9 mouse cellular contexts compared by ENCODE assay signal in the genomic region with DNA sequence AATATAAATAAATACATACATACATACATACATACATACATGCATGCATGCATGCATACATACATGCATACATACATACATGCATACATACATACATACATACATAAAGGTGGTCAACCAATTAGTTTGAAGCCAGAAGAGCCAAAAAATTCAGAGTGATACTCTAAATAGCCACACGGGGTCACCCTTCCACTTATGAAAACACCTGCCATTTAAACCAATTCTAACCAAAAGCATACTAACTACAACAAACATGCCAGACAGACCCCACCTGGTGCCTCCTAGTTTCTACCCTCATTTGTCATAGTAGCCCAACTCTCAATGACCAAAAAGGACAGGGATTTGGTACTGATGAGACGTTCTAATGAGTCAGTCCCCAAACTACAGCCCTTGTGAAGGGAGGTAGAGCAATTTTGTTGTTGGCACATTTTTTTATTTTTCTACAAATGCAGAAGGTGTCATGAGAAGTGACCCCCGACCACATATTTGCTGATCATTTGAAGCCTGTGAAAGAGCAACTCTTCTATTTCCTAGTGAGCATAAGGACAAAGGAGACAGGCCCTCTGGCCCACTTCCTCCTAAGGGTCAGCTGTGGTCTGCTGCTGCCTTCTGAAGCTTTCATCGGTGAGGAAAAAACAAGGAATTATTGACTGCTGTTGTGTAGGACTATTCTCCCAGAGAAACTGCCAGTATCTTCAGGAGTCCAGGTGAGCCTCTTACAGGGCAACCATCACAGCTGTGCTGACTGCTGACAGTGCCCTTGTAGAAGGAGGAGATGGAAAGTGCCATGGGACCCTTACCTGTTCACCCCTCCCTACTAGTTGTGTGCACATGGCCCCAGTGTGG. TPM values are rescaled to one million over a fixed set of nuclear protein-coding genes. Genes with fewer than 3 reads are reported as not detected.
DNase-seq lines count a peak whose midpoint lies in the region; ATAC-seq and TF ChIP-seq lines count a peak whose summit lies in the region.
"Had no signal": no experiment of that assay in that cellular context is flagged by ENCODE, and none has a peak within 500 bp of the region (broad histone marks: within the 10 kb centered on the region; RNA-seq: fewer than 3 reads in every experiment).

No protein-coding gene starts in this region.

- TF ChIP-seq EP300 in liver, postnatal 0 days (IDR thresholded peaks at IDR 0.05; ENCODE audit: low read depth): no peak

- no peaks in the 10 kb centered on the region for H3K27me3 ChIP-seq in kidney, embryonic 14.5 days (ENCODE audit: control insufficient read depth, insufficient read depth, low read length)
- no peaks in the 10 kb centered on the region for H3K27me3 ChIP-seq in liver, postnatal 0 days (ENCODE audit: insufficient read depth, low read length)
- H3K27me3 ChIP-seq in neural tube, embryonic 14.5 days (ENCODE audit: control insufficient read depth, insufficient read depth, low read length): no peaks in the 10 kb centered on the region

- H3K9ac ChIP-seq in kidney, embryonic 14.5 days (ENCODE audit: low read depth, low read length): no peak overlapping the region
- H3K9ac ChIP-seq in liver, postnatal 0 days (replicated peaks): no peak overlapping the region
- no peak overlapping the region for H3K9ac ChIP-seq in neural tube, embryonic 14.5 days (replicated peaks; ENCODE audit: low read depth, low read length)

- WGBS in kidney, embryonic 14.5 days: 40% methylated on average over 4 of the region's 4 CpGs
- 30% methylated on average over 4 of the region's 4 CpGs for WGBS in liver, postnatal 0 days (ENCODE audit: insufficient replicate concordance)
- WGBS in neural tube, embryonic 14.5 days: 38% methylated on average over 4 of the region's 4 CpGs

- peak; percentile 80 for TF ChIP-seq CTCF in liver, postnatal 0 days (IDR thresholded peaks at IDR 0.05; ENCODE audit: low read depth)

- H3K4me3 ChIP-seq in kidney, embryonic 14.5 days (ENCODE audit: low read length): no peak overlapping the region
- no peak overlapping the region for H3K4me3 ChIP-seq in liver, postnatal 0 days (ENCODE audit: low read depth, low read length)
- H3K4me3 ChIP-seq in neural tube, embryonic 14.5 days (ENCODE audit: low read depth, low read length): no peak overlapping the region
- H3K4me3 ChIP-seq: erythroblast, embryonic 14.5 days had no signal

- peak; percentile 57; the same call in 1 of the 2 replicates for ATAC-seq in kidney, embryonic 14.5 days (ENCODE audit: low FRiP score, low TSS enrichment)
- ATAC-seq in liver, postnatal 0 days: peak; percentile 31; the same call in 1 of the 2 replicates
- ATAC-seq in neural tube, embryonic 14.5 days (ENCODE audit: low read depth): peak; percentile 70; the same call in 1 of the 2 replicates

- peak; percentile 24 for DNase-seq in right cerebral cortex, adult 18-20 months
- DNase-seq in right cerebral cortex, postnatal 14 days: no peak
- peak; percentile 11 to 51 for DNase-seq in cerebellum, adult 18-20 months
- peak; percentile 75 for DNase-seq in forelimb bud, embryonic 11.5 days (ENCODE audit: low read depth, low spot score)
- DNase-seq in liver, postnatal 0 days: peak; percentile 33
- DNase-seq in urinary bladder, postnatal 36 days (ENCODE audit: low spot score in 2 of 2): no peak

- no peak overlapping the region for H3K4me2 ChIP-seq in kidney, embryonic 14.5 days (replicated peaks; ENCODE audit: low read depth, low read length)
- no peak overlapping the region for H3K4me2 ChIP-seq in liver, postnatal 0 days (ENCODE audit: low read depth, low read length)
- H3K4me2 ChIP-seq in neural tube, embryonic 14.5 days (ENCODE audit: low read depth, low read length): no peak overlapping the region

- H3K9me3 ChIP-seq in kidney, embryonic 14.5 days (ENCODE audit: control insufficient read depth, low read length): no peaks in the 10 kb centered on the region
- H3K9me3 ChIP-seq in liver, postnatal 0 days (ENCODE audit: low read length): no peaks in the 10 kb centered on the region
- H3K9me3 ChIP-seq in neural tube, embryonic 14.5 days (ENCODE audit: control insufficient read depth, low read length): no peaks in the 10 kb centered on the region

- no peak overlapping the region for H3K27ac ChIP-seq in kidney, embryonic 14.5 days (ENCODE audit: low read depth, low read length)
- no peak overlapping the region for H3K27ac ChIP-seq in liver, postnatal 0 days (ENCODE audit: low read depth)
- H3K27ac ChIP-seq in neural tube, embryonic 14.5 days (ENCODE audit: low read depth, low read length): no peak overlapping the region

- no peaks in the 10 kb centered on the region for H3K36me3 ChIP-seq in kidney, embryonic 14.5 days (ENCODE audit: control insufficient read depth, insufficient read depth, low read length)
- H3K36me3 ChIP-seq in liver, postnatal 0 days (replicated peaks; ENCODE audit: insufficient read depth, low read length): no peaks in the 10 kb centered on the region
- H3K36me3 ChIP-seq in neural tube, embryonic 14.5 days (ENCODE audit: control insufficient read depth, insufficient read depth, low read length): no peaks in the 10 kb centered on the region

- H3K4me1 ChIP-seq in kidney, embryonic 14.5 days (ENCODE audit: control insufficient read depth, insufficient read depth, low read length): no peaks in the 10 kb centered on the region
- H3K4me1 ChIP-seq in liver, postnatal 0 days (ENCODE audit: insufficient read depth): no peaks in the 10 kb centered on the region
- H3K4me1 ChIP-seq in neural tube, embryonic 14.5 days (ENCODE audit: control insufficient read depth, insufficient read depth, low read length): no peaks in the 10 kb centered on the region

RNA-seq across cellular contexts. Expression of a gene that starts 22.4 kb away (rescaled TPM):
- polyA plus RNA-seq in kidney, embryonic 14.5 days (2014; fragmentation: Nextera tagmentation; extraction: Ambion mirVana): not detected in 2 replicates
- polyA plus RNA-seq in liver, postnatal 0 days (2015; fragmentation: Nextera tagmentation; extraction: Ambion mirVana): not detected in 2 replicates
- polyA plus RNA-seq in neural tube, embryonic 14.5 days (2014; fragmentation: Nextera tagmentation; extraction: Ambion mirVana): not detected in 2 replicates
- polyA plus RNA-seq: erythroblast, embryonic 14.5 days had no signal

RNA-seq across cellular contexts. Expression of a gene that starts 49.6 kb away (rescaled TPM):
- 65.8 and 114 TPM in 2 replicates for polyA plus RNA-seq in kidney, embryonic 14.5 days (2014; fragmentation: Nextera tagmentation; extraction: Ambion mirVana)
- polyA plus RNA-seq in liver, postnatal 0 days (2015; fragmentation: Nextera tagmentation; extraction: Ambion mirVana): 27.7 and 29.2 TPM in 2 replicates
- polyA plus RNA-seq in neural tube, embryonic 14.5 days (2014; fragmentation: Nextera tagmentation; extraction: Ambion mirVana): 13.0 and 21.7 TPM in 2 replicates

Comparison
In these comparisons a context has a peak if more than half of its experiments do, and no peak if none do; other contexts are left out.
1. DNase-seq: peak in right cerebral cortex, adult 18-20 months (single experiment), cerebellum, adult 18-20 months (2 of 2), forelimb bud, embryonic 11.5 days (single experiment) and liver, postnatal 0 days (single experiment); none in right cerebral cortex, postnatal 14 days (single experiment) and urinary bladder, postnatal 36 days (0 of 2).
2. Peak in every context shown above with its lines, with median percentiles within 50 percentile points of each other: ATAC-seq.